Mouse (Mus musculus): ENCODE data around the gene Fbxl13. TPM values are rescaled to one million over a fixed set of nuclear protein-coding genes. Genes with fewer than 3 reads are reported as not detected.

Fbxl13 gene
- polyA plus RNA-seq, 1 experiment = 0.19 TPM

GRCm38 (mm10) chr5:21592106-21592505 lies 53.3 kb downstream of the Fbxl13 start:
- H3K79me2 ChIP-seq (ENCODE audit: control insufficient read depth, insufficient read depth) = no peaks in the 10 kb centered on the region
- H3K4me3 ChIP-seq = no peak overlapping the region
- no peak overlapping the region for H3K4me2 ChIP-seq (ENCODE audit: low read depth)
- no peak overlapping the region for H3ac ChIP-seq (ENCODE audit: control insufficient read depth, insufficient read length)
- no peaks in the 10 kb centered on the region for H3K36me3 ChIP-seq (ENCODE audit: control insufficient read depth, insufficient read depth)
- TF ChIP-seq REST (IDR thresholded peaks at IDR 0.05; ENCODE audit: insufficient read depth, insufficient read length) (no peak), USF1 (IDR thresholded peaks at IDR 0.05; ENCODE audit: low read depth) (no peak), POLR2A (IDR thresholded peaks at IDR 0.05; ENCODE audit: insufficient read length, low read depth) (no peak), CEBPB (IDR thresholded peaks at IDR 0.05; ENCODE audit: insufficient read depth, poor library complexity, severe bottlenecking) (no peak), E2F4 (IDR thresholded peaks at IDR 0.05; ENCODE audit: insufficient read depth) (no peak), TCF3 (IDR thresholded peaks at IDR 0.05; ENCODE audit: insufficient read length, low read depth) (no peak), MYOD1 (IDR thresholded peaks at IDR 0.05; ENCODE audit: control insufficient read depth in 1 of 3, insufficient read length in 2 of 3, low read depth in 2 of 3) (no peak), SRF (IDR thresholded peaks at IDR 0.05; ENCODE audit: control insufficient read depth, insufficient read length, low read depth) (no peak), MAX (IDR thresholded peaks at IDR 0.05; ENCODE audit: low read depth) (no peak), TCF12 (IDR thresholded peaks at IDR 0.05; ENCODE audit: insufficient read depth, poor library complexity, severe bottlenecking) (no peak), POLR2AphosphoS2 (IDR thresholded peaks at IDR 0.05; ENCODE audit: insufficient read length, low read depth) (no peak), MYOG (IDR thresholded peaks at IDR 0.05; ENCODE audit: control insufficient read depth in 1 of 3, insufficient read depth in 1 of 3, insufficient read length in 2 of 3, low read depth in 2 of 3) (no peak)
- H3K27me3 ChIP-seq (ENCODE audit: control insufficient read depth, insufficient read depth, insufficient read length) = no peaks in the 10 kb centered on the region

GRCm38 (mm10) chr5:21588220-21588619 lies 57.2 kb downstream of the Fbxl13 start:
- Histone ChIP-seq H3K4me3 (no peak overlapping the region), H3K27me3 (ENCODE audit: control insufficient read depth, insufficient read depth, insufficient read length) (no peaks in the 10 kb centered on the region), H3ac (ENCODE audit: control insufficient read depth, insufficient read length) (no peak overlapping the region), H3K36me3 (ENCODE audit: control insufficient read depth, insufficient read depth) (no peaks in the 10 kb centered on the region), H3K4me2 (ENCODE audit: low read depth) (no peak overlapping the region), H3K79me2 (ENCODE audit: control insufficient read depth, insufficient read depth) (no peaks in the 10 kb centered on the region)
- TF ChIP-seq POLR2AphosphoS2 (IDR thresholded peaks at IDR 0.05; ENCODE audit: insufficient read length, low read depth) (no peak), POLR2A (IDR thresholded peaks at IDR 0.05; ENCODE audit: insufficient read length, low read depth) (no peak), TCF3 (IDR thresholded peaks at IDR 0.05; ENCODE audit: insufficient read length, low read depth) (no peak), E2F4 (IDR thresholded peaks at IDR 0.05; ENCODE audit: insufficient read depth) (no peak), SRF (IDR thresholded peaks at IDR 0.05; ENCODE audit: control insufficient read depth, insufficient read length, low read depth) (no peak), CEBPB (IDR thresholded peaks at IDR 0.05; ENCODE audit: insufficient read depth, poor library complexity, severe bottlenecking) (no peak), MYOG (IDR thresholded peaks at IDR 0.05; ENCODE audit: control insufficient read depth in 1 of 3, insufficient read depth in 1 of 3, insufficient read length in 2 of 3, low read depth in 2 of 3) (no peak), USF1 (IDR thresholded peaks at IDR 0.05; ENCODE audit: low read depth) (no peak), TCF12 (IDR thresholded peaks at IDR 0.05; ENCODE audit: insufficient read depth, poor library complexity, severe bottlenecking) (no peak), MAX (IDR thresholded peaks at IDR 0.05; ENCODE audit: low read depth) (no peak), MYOD1 (IDR thresholded peaks at IDR 0.05; ENCODE audit: control insufficient read depth in 1 of 3, insufficient read length in 2 of 3, low read depth in 2 of 3) (no peak), REST (IDR thresholded peaks at IDR 0.05; ENCODE audit: insufficient read depth, insufficient read length) (no peak)

GRCm38 (mm10) chr5:21587683-21588082 lies 57.8 kb downstream of the Fbxl13 start:
- TF ChIP-seq SRF (IDR thresholded peaks at IDR 0.05; ENCODE audit: control insufficient read depth, insufficient read length, low read depth) = no peak
- TF ChIP-seq MAX (IDR thresholded peaks at IDR 0.05; ENCODE audit: low read depth) = no peak
- TF ChIP-seq TCF12 (IDR thresholded peaks at IDR 0.05; ENCODE audit: insufficient read depth, poor library complexity, severe bottlenecking) = no peak
- no peak for TF ChIP-seq REST (IDR thresholded peaks at IDR 0.05; ENCODE audit: insufficient read depth, insufficient read length)
- TF ChIP-seq POLR2A (IDR thresholded peaks at IDR 0.05; ENCODE audit: insufficient read length, low read depth) = no peak
- no peak for TF ChIP-seq TCF3 (IDR thresholded peaks at IDR 0.05; ENCODE audit: insufficient read length, low read depth)
- no peak for TF ChIP-seq CEBPB (IDR thresholded peaks at IDR 0.05; ENCODE audit: insufficient read depth, poor library complexity, severe bottlenecking)
- no peak for TF ChIP-seq E2F4 (IDR thresholded peaks at IDR 0.05; ENCODE audit: insufficient read depth)
- TF ChIP-seq MYOG (IDR thresholded peaks at IDR 0.05; ENCODE audit: control insufficient read depth in 1 of 3, insufficient read depth in 1 of 3, insufficient read length in 2 of 3, low read depth in 2 of 3) = no peak
- TF ChIP-seq POLR2AphosphoS2 (IDR thresholded peaks at IDR 0.05; ENCODE audit: insufficient read length, low read depth) = no peak
- TF ChIP-seq USF1 (IDR thresholded peaks at IDR 0.05; ENCODE audit: low read depth) = no peak
- no peak for TF ChIP-seq MYOD1 (IDR thresholded peaks at IDR 0.05; ENCODE audit: control insufficient read depth in 1 of 3, insufficient read length in 2 of 3, low read depth in 2 of 3)
- H3K4me2 ChIP-seq (ENCODE audit: low read depth) = no peak overlapping the region
- no peaks in the 10 kb centered on the region for H3K36me3 ChIP-seq (ENCODE audit: control insufficient read depth, insufficient read depth)
- H3K4me3 ChIP-seq = no peak overlapping the region
- no peaks in the 10 kb centered on the region for H3K79me2 ChIP-seq (ENCODE audit: control insufficient read depth, insufficient read depth)
- no peaks in the 10 kb centered on the region for H3K27me3 ChIP-seq (ENCODE audit: control insufficient read depth, insufficient read depth, insufficient read length)
- no peak overlapping the region for H3ac ChIP-seq (ENCODE audit: control insufficient read depth, insufficient read length)

GRCm38 (mm10) chr5:21586763-21587162 lies 58.7 kb downstream of the Fbxl13 start:
- Histone ChIP-seq H3K27me3 (ENCODE audit: control insufficient read depth, insufficient read depth, insufficient read length) (no peaks in the 10 kb centered on the region), H3K4me2 (ENCODE audit: low read depth) (no peak overlapping the region), H3K4me3 (no peak overlapping the region)

More at GRCm38 (mm10) chr5:21586763-21587162, 58.7 kb downstream of the Fbxl13 start:
- no peaks in the 10 kb centered on the region for H3K36me3 ChIP-seq (ENCODE audit: control insufficient read depth, insufficient read depth)
- TF ChIP-seq REST (IDR thresholded peaks at IDR 0.05; ENCODE audit: insufficient read depth, insufficient read length) (no peak), USF1 (IDR thresholded peaks at IDR 0.05; ENCODE audit: low read depth) (no peak), POLR2AphosphoS2 (IDR thresholded peaks at IDR 0.05; ENCODE audit: insufficient read length, low read depth) (no peak), SRF (IDR thresholded peaks at IDR 0.05; ENCODE audit: control insufficient read depth, insufficient read length, low read depth) (no peak), CEBPB (IDR thresholded peaks at IDR 0.05; ENCODE audit: insufficient read depth, poor library complexity, severe bottlenecking) (no peak), MYOG (IDR thresholded peaks at IDR 0.05; ENCODE audit: control insufficient read depth in 1 of 3, insufficient read depth in 1 of 3, insufficient read length in 2 of 3, low read depth in 2 of 3) (no peak), E2F4 (IDR thresholded peaks at IDR 0.05; ENCODE audit: insufficient read depth) (no peak), MYOD1 (IDR thresholded peaks at IDR 0.05; ENCODE audit: control insufficient read depth in 1 of 3, insufficient read length in 2 of 3, low read depth in 2 of 3) (no peak), MAX (IDR thresholded peaks at IDR 0.05; ENCODE audit: low read depth) (no peak), TCF12 (IDR thresholded peaks at IDR 0.05; ENCODE audit: insufficient read depth, poor library complexity, severe bottlenecking) (no peak), TCF3 (IDR thresholded peaks at IDR 0.05; ENCODE audit: insufficient read length, low read depth) (no peak), POLR2A (IDR thresholded peaks at IDR 0.05; ENCODE audit: insufficient read length, low read depth) (no peak)
- H3K79me2 ChIP-seq (ENCODE audit: control insufficient read depth, insufficient read depth) = no peaks in the 10 kb centered on the region
- H3ac ChIP-seq (ENCODE audit: control insufficient read depth, insufficient read length) = no peak overlapping the region

All from myocyte (in vitro differentiated cells).